9 mouse cellular contexts compared by ENCODE assay signal in genomic region chr11:119130081-119130765, GRCm38 (mm10). TPM values are rescaled to one million over a fixed set of nuclear protein-coding genes. Genes with fewer than 3 reads are reported as not detected.
DNase-seq lines count a peak whose midpoint lies in the region; ATAC-seq and TF ChIP-seq lines count a peak whose summit lies in the region.
"Had no signal": no experiment of that assay in that cellular context is flagged by ENCODE, and none has a peak within 500 bp of the region (broad histone marks: within the 10 kb centered on the region; RNA-seq: fewer than 3 reads in every experiment).

No protein-coding gene starts in this region.

- H3K36me3 ChIP-seq in kidney, embryonic 15.5 days, result no peaks in the 10 kb centered on the region
- H3K36me3 ChIP-seq in embryonic facial prominence, embryonic 15.5 days, result no peaks in the 10 kb centered on the region
- H3K36me3 ChIP-seq in intestine, embryonic 15.5 days, result no peaks in the 10 kb centered on the region
- no peaks in the 10 kb centered on the region for H3K36me3 ChIP-seq in midbrain, postnatal 0 days (ENCODE audit: insufficient read depth, low read length)

- peak overlapping the region; percentile 15 for H3K4me3 ChIP-seq in kidney, embryonic 15.5 days (replicated peaks)
- 0 out of 2 replicates have a peak overlapping the region, but pooled peaks have one; percentile 10 for H3K4me3 ChIP-seq in embryonic facial prominence, embryonic 15.5 days (replicated peaks)
- H3K4me3 ChIP-seq in intestine, embryonic 15.5 days (replicated peaks), result no peak overlapping the region; the same call in 1 of the 2 replicates
- peak overlapping the region; percentile 20; the same call in 1 of the 2 replicates for H3K4me3 ChIP-seq in midbrain, postnatal 0 days (ENCODE audit: low read depth, low read length)

- no peak for ATAC-seq in kidney, embryonic 15.5 days (replicated peaks; ENCODE audit: low FRiP score)
- no peak for ATAC-seq in embryonic facial prominence, embryonic 15.5 days (ENCODE audit: insufficient number of reproducible peaks, low FRiP score, low TSS enrichment, low read depth)
- ATAC-seq in intestine, embryonic 15.5 days, result no peak
- ATAC-seq in midbrain, postnatal 0 days (ENCODE audit: low FRiP score), result no peak

- no peak overlapping the region for H3K27ac ChIP-seq in kidney, embryonic 15.5 days
- no peak overlapping the region for H3K27ac ChIP-seq in embryonic facial prominence, embryonic 15.5 days (replicated peaks)
- H3K27ac ChIP-seq in intestine, embryonic 15.5 days, result no peak overlapping the region
- H3K27ac ChIP-seq in midbrain, postnatal 0 days (ENCODE audit: low read depth, low read length), result peak overlapping the region; percentile 62; the same call in 1 of the 2 replicates

- intact Hi-C loops in left cerebral cortex, postnatal 25 days (cut with DNase I), result no loop called here

- peaks cover 30% of the 10 kb centered on the region for H3K27me3 ChIP-seq in kidney, embryonic 15.5 days
- peaks cover 15% of the 10 kb centered on the region for H3K27me3 ChIP-seq in embryonic facial prominence, embryonic 15.5 days
- no peaks in the 10 kb centered on the region for H3K27me3 ChIP-seq in intestine, embryonic 15.5 days (replicated peaks)
- H3K27me3 ChIP-seq in midbrain, postnatal 0 days (ENCODE audit: insufficient read depth, low read length), result no peaks in the 10 kb centered on the region

- H3K9ac ChIP-seq in kidney, embryonic 15.5 days, result no peak overlapping the region
- no peak overlapping the region for H3K9ac ChIP-seq in embryonic facial prominence, embryonic 15.5 days
- no peak overlapping the region; the same call in 1 of the 2 replicates for H3K9ac ChIP-seq in intestine, embryonic 15.5 days
- peak overlapping the region; percentile 52 for H3K9ac ChIP-seq in midbrain, postnatal 0 days (replicated peaks; ENCODE audit: low read length, poor library complexity, severe bottlenecking)

- no peak for TF ChIP-seq CTCF in midbrain, postnatal 0 days (IDR thresholded peaks at IDR 0.05)

- no peak for DNase-seq in kidney, adult 9 months
- peak; percentile 54 for DNase-seq in midbrain, postnatal 0 days (ENCODE audit: low spot score)
- DNase-seq in left cerebral cortex, postnatal 25 days (ENCODE audit: low spot score in 2 of 2), result no peak
- DNase-seq in right cerebral cortex, postnatal 36 days (ENCODE audit: low spot score in 2 of 2), result no peak
- DNase-seq in adipocyte (ENCODE audit: low spot score), result no peak
- DNase-seq: kidney, postnatal 10 days had no signal

- peak overlapping the region; percentile 47 for H3K4me2 ChIP-seq in kidney, embryonic 15.5 days
- peak overlapping the region; percentile 40 for H3K4me2 ChIP-seq in embryonic facial prominence, embryonic 15.5 days (replicated peaks)
- H3K4me2 ChIP-seq in intestine, embryonic 15.5 days (replicated peaks), result peak overlapping the region; percentile 39
- peak overlapping the region; percentile 39 for H3K4me2 ChIP-seq in midbrain, postnatal 0 days (ENCODE audit: low read depth, low read length, poor library complexity, severe bottlenecking)

- no peaks in the 10 kb centered on the region for H3K9me3 ChIP-seq in kidney, embryonic 15.5 days (replicated peaks)
- H3K9me3 ChIP-seq in embryonic facial prominence, embryonic 15.5 days (replicated peaks), result no peaks in the 10 kb centered on the region
- H3K9me3 ChIP-seq in intestine, embryonic 15.5 days, result 0 out of 2 replicates have a peak, but pooled peaks cover 4% of the 10 kb centered on the region
- no peaks in the 10 kb centered on the region for H3K9me3 ChIP-seq in midbrain, postnatal 0 days (ENCODE audit: low read length)

- peaks cover 68% of the 10 kb centered on the region for H3K4me1 ChIP-seq in kidney, embryonic 15.5 days
- peaks cover 50% of the 10 kb centered on the region for H3K4me1 ChIP-seq in embryonic facial prominence, embryonic 15.5 days
- H3K4me1 ChIP-seq in intestine, embryonic 15.5 days (replicated peaks), result peaks cover 72% of the 10 kb centered on the region
- peaks cover 29% of the 10 kb centered on the region; the same call in 1 of the 2 replicates for H3K4me1 ChIP-seq in midbrain, postnatal 0 days (ENCODE audit: insufficient read depth, low read length)

- 3% methylated on average over 24 of the region's 24 CpGs for WGBS in kidney, embryonic 15.5 days
- WGBS in embryonic facial prominence, embryonic 15.5 days, result 10% methylated on average over 23 of the region's 24 CpGs
- 6% methylated on average over 24 of the region's 24 CpGs for WGBS in intestine, embryonic 15.5 days
- WGBS in midbrain, postnatal 0 days, result 21% methylated on average over 24 of the region's 24 CpGs

RNA-seq across cellular contexts. Expression of gene Cbx4, which starts 44.2 kb away (rescaled TPM):
- polyA plus RNA-seq in kidney, embryonic 15.5 days (2015; fragmentation: Nextera tagmentation; extraction: Ambion mirVana), result 8.6 and 9.9 TPM in 2 replicates
- 17.2 and 21.4 TPM in 2 replicates for polyA plus RNA-seq in embryonic facial prominence, embryonic 15.5 days (2015; fragmentation: Nextera tagmentation; extraction: Ambion mirVana)
- 10.7 and 11.2 TPM in 2 replicates for polyA plus RNA-seq in intestine, embryonic 15.5 days (2015; fragmentation: Nextera tagmentation; extraction: Ambion mirVana)
- total RNA-seq in midbrain, postnatal 0 days (2014; rRNA removed), result 48.6 and 53.4 TPM in 2 replicates
- 30.5 TPM in 2 replicates for polyA plus RNA-seq in midbrain, postnatal 0 days (2015; fragmentation: Nextera tagmentation; extraction: Ambion mirVana)
- 10 to 100 TPM; 59.5 to 66.2 TPM for total RNA-seq in left cerebral cortex, postnatal 25 days (2021)
